8 mouse cellular contexts compared by ENCODE assay signal in the genomic region with DNA sequence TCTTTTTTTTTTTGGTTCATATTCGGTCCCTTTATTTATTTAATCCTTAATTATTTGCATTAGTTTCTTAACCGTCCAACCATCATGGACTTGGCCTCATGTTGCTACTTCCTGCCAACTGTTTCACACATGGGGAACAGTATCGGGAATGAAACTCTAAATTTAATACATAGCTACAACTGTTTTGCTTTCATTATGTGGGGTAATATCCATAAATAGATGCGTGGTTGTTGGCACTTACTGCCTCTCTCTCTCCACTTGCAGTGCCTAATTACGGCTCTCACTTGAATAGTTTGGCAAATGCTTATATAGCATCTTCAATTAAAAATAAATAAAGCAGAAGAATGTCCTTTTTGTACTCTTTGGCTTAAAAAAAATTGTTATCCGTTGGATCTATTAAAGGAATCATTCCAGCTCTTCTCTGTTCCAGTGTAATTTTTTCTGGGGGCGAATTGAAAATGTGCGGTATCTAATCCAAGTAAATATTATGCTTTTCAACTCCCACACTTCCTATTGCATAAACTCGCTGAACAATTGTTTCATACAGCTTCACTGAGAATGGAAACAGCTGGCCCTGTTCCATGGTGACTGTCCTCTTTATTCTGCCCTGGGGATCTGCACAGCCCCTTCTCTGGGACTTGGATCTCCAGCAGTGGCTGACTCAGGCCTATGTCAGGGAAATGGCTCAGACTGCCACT.
DNase-seq lines count a peak whose midpoint lies in the region; ATAC-seq and TF ChIP-seq lines count a peak whose summit lies in the region.

No protein-coding gene starts in this region.

- DNase-seq in adrenal gland, adult (ENCODE audit: inconsistent age in 2 of 2, low spot score in 1 of 2) = peak; percentile 12 to 38
- no peak for DNase-seq in adrenal gland, adult 8-10 months
- DNase-seq in lung, adult 18-20 months = peak; percentile 19 to 41
- DNase-seq in lung, adult 2 months = no peak
- DNase-seq in left cerebral cortex, postnatal 10 days (ENCODE audit: extremely low spot score in 1 of 2, low spot score in 2 of 2) = peak; percentile 29 to 58
- no peak for DNase-seq in embryo, embryonic 10 days (ENCODE audit: low spot score)
- no peak for DNase-seq in ovary, postnatal 36 days (ENCODE audit: low spot score)

- H3K4me3 ChIP-seq in lung, adult 2 months (replicated peaks; ENCODE audit: extremely low read depth, low read depth, low read length) = no peak overlapping the region
- no peak overlapping the region for H3K4me3 ChIP-seq in heart, embryonic 11.5 days (ENCODE audit: low read depth, low read length)

- intact Hi-C loops in left cerebral cortex, postnatal 10 days (cut with DNase I) = no loop called here

- no peak for TF ChIP-seq CTCF in lung, adult 2 months (IDR thresholded peaks at IDR 0.05; ENCODE audit: insufficient read depth, low read length)

- no peak for ATAC-seq in heart, embryonic 11.5 days (replicated peaks; ENCODE audit: insufficient number of reproducible peaks, low FRiP score, low TSS enrichment)

- H3K36me3 ChIP-seq in heart, embryonic 11.5 days (ENCODE audit: control insufficient read depth, insufficient read depth, low read length) = no peaks in the 10 kb centered on the region

- TF ChIP-seq POLR2A in lung, adult 2 months (IDR thresholded peaks at IDR 0.05; ENCODE audit: borderline replicate concordance, extremely low read depth, low read depth, low read length) = no peak

- WGBS in lung, adult 2 months = 22% methylated on average over 9 of the region's 9 CpGs
- WGBS in heart, embryonic 11.5 days (ENCODE audit: insufficient replicate concordance) = 62% methylated on average over 9 of the region's 9 CpGs

- H3K4me2 ChIP-seq in heart, embryonic 11.5 days = no peak overlapping the region

- peak overlapping the region; percentile 50; the same call in 1 of the 2 replicates for H3K27ac ChIP-seq in heart, embryonic 11.5 days (ENCODE audit: low read depth, low read length)

- H3K27me3 ChIP-seq in heart, embryonic 11.5 days (ENCODE audit: control insufficient read depth, insufficient read depth, low read length) = no peaks in the 10 kb centered on the region

- H3K4me1 ChIP-seq in lung, adult 2 months (ENCODE audit: control insufficient read depth, insufficient read depth, low read length) = no peaks in the 10 kb centered on the region; the same call in 1 of the 2 replicates
- no peaks in the 10 kb centered on the region for H3K4me1 ChIP-seq in heart, embryonic 11.5 days (ENCODE audit: control insufficient read depth, insufficient read depth, low read length)

- no peak overlapping the region for H3K9ac ChIP-seq in heart, embryonic 11.5 days (ENCODE audit: low read depth, low read length)

- H3K9me3 ChIP-seq in heart, embryonic 11.5 days (replicated peaks; ENCODE audit: control insufficient read depth, low read length) = no peaks in the 10 kb centered on the region

Comparison
In these comparisons a context has a peak if more than half of its experiments do, and no peak if none do; other contexts are left out.
1. DNase-seq: peak in adrenal gland, adult (2 of 2), lung, adult 18-20 months (2 of 2) and left cerebral cortex, postnatal 10 days (2 of 2); none in adrenal gland, adult 8-10 months (single experiment), lung, adult 2 months (single experiment), embryo, embryonic 10 days (single experiment) and ovary, postnatal 36 days (single experiment).